Mouse (Mus musculus) myocyte (in vitro differentiated cells): Measurements from ENCODE around the gene Inka2.

Experiments used
- MYOG ChIP-seq, 3 experiments: IDR thresholded peaks; one replicate each; pipeline ENCODE4 v1.6.1; 2011; ENCODE audit warnings: control low read depth in 2 of 3, low read depth in 2 of 3, mild to moderate bottlenecking in 2 of 3; ENCODE audit not compliant: insufficient read length in 2 of 3, control insufficient read depth in 1 of 3, insufficient read depth in 1 of 3
- POLR2A ChIP-seq: IDR thresholded peaks from one replicate; pipeline ENCODE4 v1.6.1; 2011; ENCODE audit warnings: low read depth, mild to moderate bottlenecking, control low read depth, moderate library complexity; ENCODE audit not compliant: insufficient read length
- TCF12 ChIP-seq: IDR thresholded peaks from one replicate; pipeline ENCODE4 v1.6.1; 2011; ENCODE audit warnings: mild to moderate bottlenecking, control low read depth; ENCODE audit not compliant: poor library complexity, insufficient read depth, severe bottlenecking

- TF ChIP-seq POLR2A (no peak), MYOG (IDR thresholded peaks at IDR 0.05; ENCODE audit: control insufficient read depth in 1 of 3, insufficient read depth in 1 of 3, insufficient read length in 2 of 3, low read depth in 2 of 3) (no peak), TCF12 (no peak)
These were observed 2.1 kb downstream of the Inka2 start for GRCm38 (mm10) chr3:105706366-105707020.
